Mouse (Mus musculus) midbrain, embryonic 10.5 days (tissue): ENCODE measurements around the gene Sox4. TPM values are rescaled to one million over a fixed set of nuclear protein-coding genes. Genes with fewer than 3 reads are reported as not detected.

Source experiments
- DNase-seq: peaks from one replicate; pipeline ENCODE4 v3.0.0-alpha.2; 2017; ENCODE audit warnings: low spot score
- H3K27ac ChIP-seq: fragments of 300-500 bp; sonication (generic); replicated peaks from 2 replicates; pipeline ENCODE4 v1.5.1; 2016; ENCODE audit warnings: mild to moderate bottlenecking
- H3K27me3 ChIP-seq: fragments of 300-500 bp; sonication (generic); 2 replicates; pipeline ENCODE4 v1.6.1; 2016; ENCODE audit warnings: low read depth, mild to moderate bottlenecking; ENCODE audit not compliant: poor library complexity, severe bottlenecking
- H3K36me3 ChIP-seq: fragments of 300-500 bp; sonication (generic); 2 replicates; pipeline ENCODE4 v1.6.1; 2016; ENCODE audit warnings: mild to moderate bottlenecking, moderate library complexity
- H3K4me1 ChIP-seq: fragments of 300-500 bp; sonication (generic); 2 replicates; pipeline ENCODE4 v1.6.1; 2016
- H3K4me3 ChIP-seq: fragments of 300-500 bp; sonication (generic); 2 replicates; pipeline ENCODE4 v1.5.1; 2016; ENCODE audit warnings: mild to moderate bottlenecking, moderate library complexity
- H3K9me3 ChIP-seq: fragments of 300-500 bp; sonication (generic); replicated peaks from 2 replicates; pipeline ENCODE4 v1.6.1; 2016; ENCODE audit warnings: mild to moderate bottlenecking
- WGBS: fragments of 180-500 bp; shearing (Covaris S2); methylation state at CpG from one replicate; pipeline ENCODE4 v1.1.7; 2016; 5-methylcytosine and 5-hydroxymethylcytosine counted together
- polyA plus RNA-seq: library from polyadenylated mRNA; unstranded; fragments of >200 nt; fragmentation: Nextera tagmentation; extraction: Ambion mirVana; gene quantifications from 2 replicates; pipeline ENCODE4 v1.2.1, GENCODE M21; 2016

Sox4 gene
- polyA plus RNA-seq, 1 experiment from 2014 or later, result 65.0 TPM

- under 1% methylated on average over 86 of the region's 98 CpGs for WGBS
Measured at GRCm38 (mm10) chr13:28952576-28953571, 639 bp downstream of the Sox4 start.

GRCm38 (mm10) chr13:28951691-28952575 lies 1.6 kb downstream of the Sox4 start:
- no peaks in the 10 kb centered on the region for H3K27me3 ChIP-seq
- peaks cover 29% of the 10 kb centered on the region for H3K36me3 ChIP-seq
- no peaks in the 10 kb centered on the region for H3K9me3 ChIP-seq
- peaks cover 30% of the 10 kb centered on the region for H3K4me1 ChIP-seq
- H3K4me3 ChIP-seq, result peak overlapping the region; percentile 83
- WGBS, result under 1% methylated on average over 92 of the region's 92 CpGs
- DNase-seq, result peak; percentile 71
- H3K27ac ChIP-seq, result peak overlapping the region; percentile 99

More at GRCm38 (mm10) chr13:28952576-28953571, 639 bp downstream of the Sox4 start:
- no peak for DNase-seq
- no peaks in the 10 kb centered on the region for H3K9me3 ChIP-seq
- H3K36me3 ChIP-seq, result peaks cover 26% of the 10 kb centered on the region
- peak overlapping the region; percentile 99 for H3K27ac ChIP-seq
- peaks cover 28% of the 10 kb centered on the region for H3K4me1 ChIP-seq
- H3K27me3 ChIP-seq, result no peaks in the 10 kb centered on the region
- H3K4me3 ChIP-seq, result peak overlapping the region; percentile 83

GRCm38 (mm10) chr13:28950623-28951491 lies 2.7 kb downstream of the Sox4 start:
- Histone ChIP-seq H3K4me1 (peaks cover 37% of the 10 kb centered on the region), H3K9me3 (no peaks in the 10 kb centered on the region), H3K36me3 (peaks cover 29% of the 10 kb centered on the region), H3K4me3 (peak overlapping the region; percentile 83), H3K27me3 (no peaks in the 10 kb centered on the region), H3K27ac (peak overlapping the region; percentile 99)
- DNase-seq, result peak; percentile 83
- WGBS, result under 1% methylated on average over 32 of the region's 32 CpGs

GRCm38 (mm10) chr13:28950266-28950622 lies 3.3 kb downstream of the Sox4 start:
- no peak for DNase-seq
- peak overlapping the region; percentile 99 for H3K27ac ChIP-seq
- under 1% methylated on average over 9 of the region's 9 CpGs for WGBS
- H3K36me3 ChIP-seq, result peaks cover 35% of the 10 kb centered on the region
- 0 out of 2 replicates have a peak, but pooled peaks cover 2% of the 10 kb centered on the region for H3K9me3 ChIP-seq
- peak overlapping the region; percentile 83 for H3K4me3 ChIP-seq
- H3K4me1 ChIP-seq, result peaks cover 37% of the 10 kb centered on the region
- no peaks in the 10 kb centered on the region for H3K27me3 ChIP-seq

GRCm38 (mm10) chr13:28949279-28949915 lies 4.1 kb downstream of the Sox4 start:
- Histone ChIP-seq H3K27me3 (no peaks in the 10 kb centered on the region), H3K27ac (peak overlapping the region; percentile 99), H3K36me3 (peaks cover 44% of the 10 kb centered on the region), H3K4me3 (peak overlapping the region; percentile 83), H3K4me1 (peaks cover 33% of the 10 kb centered on the region), H3K9me3 (0 out of 2 replicates have a peak, but pooled peaks cover 4% of the 10 kb centered on the region)
- DNase-seq, result no peak
- 13% methylated on average over 11 of the region's 11 CpGs for WGBS

GRCm38 (mm10) chr13:28948541-28948940 lies 5.0 kb downstream of the Sox4 start:
- H3K4me1 ChIP-seq, result peaks cover 26% of the 10 kb centered on the region
- peak overlapping the region; percentile 99 for H3K27ac ChIP-seq
- peak overlapping the region; percentile 83 for H3K4me3 ChIP-seq
- 0 out of 2 replicates have a peak, but pooled peaks cover 4% of the 10 kb centered on the region for H3K9me3 ChIP-seq
- peaks cover 45% of the 10 kb centered on the region for H3K36me3 ChIP-seq
- peak; percentile 61 for DNase-seq
- H3K27me3 ChIP-seq, result no peaks in the 10 kb centered on the region
- 2% methylated on average over 10 of the region's 10 CpGs for WGBS

DNA sequence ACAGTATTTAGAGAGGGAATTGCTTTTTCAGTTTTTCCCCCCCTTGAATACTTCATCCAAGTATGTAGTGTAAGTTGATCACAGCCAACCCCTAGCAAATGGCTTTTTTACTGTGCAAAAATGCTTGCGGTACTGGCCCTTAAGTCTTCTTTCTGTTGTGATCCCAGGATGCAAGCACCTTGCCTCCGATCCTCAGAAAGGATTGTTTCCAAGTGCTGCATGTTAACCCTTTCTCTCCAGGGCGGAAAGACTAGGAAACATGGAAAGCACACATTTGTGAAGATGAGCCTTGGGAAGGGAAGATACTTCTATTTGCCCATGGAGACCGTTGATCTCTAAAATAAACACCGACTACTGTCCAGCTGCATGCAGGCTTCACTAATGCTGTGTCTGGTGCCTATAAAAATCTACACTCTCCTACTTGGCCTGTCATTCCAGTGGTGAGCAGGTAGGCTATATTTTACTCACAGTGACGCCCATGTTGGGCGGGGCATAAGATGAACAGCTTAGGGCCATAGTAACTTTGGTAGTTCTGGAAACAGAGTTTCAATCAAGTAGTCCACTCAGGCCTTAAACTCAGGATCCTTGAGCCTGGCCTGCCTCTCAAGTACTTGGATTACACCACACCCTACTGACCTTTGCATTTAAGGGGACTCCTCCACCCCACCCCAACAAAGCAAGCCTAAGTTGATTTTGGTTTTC lies 5.6 kb downstream of the Sox4 start:
- 25% methylated on average over 7 of the region's 7 CpGs for WGBS
- Histone ChIP-seq H3K9me3 (0 out of 2 replicates have a peak, but pooled peaks cover 4% of the 10 kb centered on the region), H3K27ac (peak overlapping the region; percentile 99), H3K36me3 (peaks cover 45% of the 10 kb centered on the region), H3K4me1 (peaks cover 30% of the 10 kb centered on the region), H3K27me3 (no peaks in the 10 kb centered on the region), H3K4me3 (peak overlapping the region; percentile 83)
- peak; percentile 43 for DNase-seq

- WGBS, result 32% methylated on average over 8 of the region's 8 CpGs
- Histone ChIP-seq H3K4me1 (peaks cover 42% of the 10 kb centered on the region), H3K4me3 (no peak overlapping the region; the same call in 1 of the 2 replicates), H3K27me3 (no peaks in the 10 kb centered on the region), H3K36me3 (peaks cover 39% of the 10 kb centered on the region), H3K27ac (peak overlapping the region; percentile 50; the same call in 1 of the 2 replicates), H3K9me3 (0 out of 2 replicates have a peak, but pooled peaks cover 4% of the 10 kb centered on the region)
- peak; percentile 37 for DNase-seq
Measured at GRCm38 (mm10) chr13:28946565-28947135, 6.9 kb downstream of the Sox4 start.

DNA sequence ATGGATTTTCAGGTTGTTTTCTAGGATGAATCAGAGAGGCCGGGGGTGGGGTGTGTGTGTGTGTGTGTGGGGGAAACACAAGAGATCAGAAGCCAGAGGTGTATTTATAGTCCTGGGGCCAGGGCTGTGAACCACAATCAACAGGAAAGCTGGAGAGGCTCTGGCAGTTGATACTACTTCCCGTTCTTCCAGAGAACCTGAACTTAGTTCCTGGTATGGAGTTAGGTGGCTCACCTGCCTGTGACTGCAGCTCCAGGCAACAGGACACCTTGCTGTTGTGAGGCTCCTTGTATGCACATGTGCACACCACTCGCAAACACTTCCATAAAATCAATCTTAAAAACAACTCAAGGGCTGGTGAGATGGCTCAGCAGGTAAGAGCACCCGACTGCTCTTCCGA lies 7.8 kb downstream of the Sox4 start:
- no peaks in the 10 kb centered on the region for H3K27me3 ChIP-seq
- DNase-seq, result no peak
- 0 out of 2 replicates have a peak, but pooled peaks cover 4% of the 10 kb centered on the region for H3K9me3 ChIP-seq
- peaks cover 30% of the 10 kb centered on the region for H3K36me3 ChIP-seq
- H3K27ac ChIP-seq, result no peak overlapping the region
- peaks cover 42% of the 10 kb centered on the region for H3K4me1 ChIP-seq
- 96% methylated on average over 5 of the region's 5 CpGs for WGBS
- H3K4me3 ChIP-seq, result no peak overlapping the region

GRCm38 (mm10) chr13:28942926-28943325 lies 10.6 kb downstream of the Sox4 start:
- 0 out of 2 replicates have a peak, but pooled peaks cover 4% of the 10 kb centered on the region for H3K9me3 ChIP-seq
- H3K4me1 ChIP-seq, result peaks cover 33% of the 10 kb centered on the region
- WGBS, result 78% methylated on average over 4 of the region's 4 CpGs
- peaks cover 19% of the 10 kb centered on the region for H3K36me3 ChIP-seq
- H3K27me3 ChIP-seq, result no peaks in the 10 kb centered on the region
- H3K4me3 ChIP-seq, result no peak overlapping the region
- DNase-seq, result no peak
- no peak overlapping the region for H3K27ac ChIP-seq
